Mouse (Mus musculus): Measurements from ENCODE around the gene Fam196b. TPM values are rescaled to one million over a fixed set of nuclear protein-coding genes. Genes with fewer than 3 reads are reported as not detected.

Gene Fam196b
- polyA plus RNA-seq, 1 experiment from 2014 or later: 0.54 TPM

GRCm38 (mm10) chr11:34427212-34427611 lies 112.6 kb downstream of the Fam196b start:
- DNase-seq (ENCODE audit: low spot score): no peak
- H3K36me3 ChIP-seq: no peaks in the 10 kb centered on the region
- H3K4me3 ChIP-seq: no peak overlapping the region
- no peak overlapping the region for H3K27ac ChIP-seq
- 88% methylated on average over 5 of the region's 5 CpGs for WGBS
- no peaks in the 10 kb centered on the region for H3K27me3 ChIP-seq (ENCODE audit: low read depth, poor library complexity, severe bottlenecking)
- no peaks in the 10 kb centered on the region for H3K9me3 ChIP-seq (replicated peaks)
- no peaks in the 10 kb centered on the region for H3K4me1 ChIP-seq

GRCm38 (mm10) chr11:34430940-34431339 lies 116.3 kb downstream of the Fam196b start:
- WGBS: 77% methylated on average over 4 of the region's 4 CpGs
- Histone ChIP-seq H3K4me3 (no peak overlapping the region), H3K9me3 (replicated peaks) (no peaks in the 10 kb centered on the region), H3K27ac (no peak overlapping the region), H3K27me3 (ENCODE audit: low read depth, poor library complexity, severe bottlenecking) (no peaks in the 10 kb centered on the region), H3K4me1 (no peaks in the 10 kb centered on the region), H3K36me3 (no peaks in the 10 kb centered on the region)
- DNase-seq (ENCODE audit: low spot score): no peak

GRCm38 (mm10) chr11:34431371-34431770 lies 116.7 kb downstream of the Fam196b start:
- Histone ChIP-seq H3K27ac (no peak overlapping the region), H3K4me1 (no peaks in the 10 kb centered on the region), H3K36me3 (no peaks in the 10 kb centered on the region), H3K9me3 (replicated peaks) (no peaks in the 10 kb centered on the region), H3K4me3 (no peak overlapping the region), H3K27me3 (ENCODE audit: low read depth, poor library complexity, severe bottlenecking) (no peaks in the 10 kb centered on the region)
- DNase-seq (ENCODE audit: low spot score): no peak
- WGBS: 50% methylated on average over 5 of the region's 5 CpGs

DNA sequence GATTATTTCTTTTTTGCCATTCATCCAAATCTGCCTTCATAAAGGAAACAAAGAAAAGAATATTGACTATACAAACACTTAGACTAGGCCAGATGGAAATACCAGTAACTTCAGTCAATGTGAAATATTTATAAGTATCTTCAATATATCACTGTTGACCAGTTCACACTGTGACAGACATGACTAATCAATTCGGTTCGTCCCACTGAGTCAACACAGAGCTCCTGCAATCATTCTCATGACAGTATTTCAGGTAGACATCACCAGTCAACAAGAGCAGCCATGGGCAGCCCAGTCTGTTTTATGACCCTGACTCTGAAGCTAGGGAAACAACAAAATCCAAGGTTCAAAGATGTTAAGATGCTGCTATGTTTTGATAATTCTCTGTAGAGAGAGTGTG lies 117.4 kb downstream of the Fam196b start:
- WGBS: 76% methylated on average over 2 of the region's 2 CpGs
- H3K4me1 ChIP-seq: no peaks in the 10 kb centered on the region
- DNase-seq (ENCODE audit: low spot score): no peak

GRCm38 (mm10) chr11:34437446-34437845 lies 122.8 kb downstream of the Fam196b start:
- no peak for DNase-seq (ENCODE audit: low spot score)
- Histone ChIP-seq H3K36me3 (no peaks in the 10 kb centered on the region), H3K9me3 (replicated peaks) (no peaks in the 10 kb centered on the region), H3K4me3 (no peak overlapping the region), H3K27ac (no peak overlapping the region), H3K4me1 (no peaks in the 10 kb centered on the region), H3K27me3 (ENCODE audit: low read depth, poor library complexity, severe bottlenecking) (no peaks in the 10 kb centered on the region)
- 62% methylated on average over 1 of the region's 1 CpGs for WGBS

More for the DNA sequence above, 117.4 kb downstream of the Fam196b start:
- Histone ChIP-seq H3K27ac (no peak overlapping the region), H3K36me3 (no peaks in the 10 kb centered on the region), H3K27me3 (ENCODE audit: low read depth, poor library complexity, severe bottlenecking) (no peaks in the 10 kb centered on the region), H3K4me3 (no peak overlapping the region), H3K9me3 (replicated peaks) (no peaks in the 10 kb centered on the region)

DNA sequence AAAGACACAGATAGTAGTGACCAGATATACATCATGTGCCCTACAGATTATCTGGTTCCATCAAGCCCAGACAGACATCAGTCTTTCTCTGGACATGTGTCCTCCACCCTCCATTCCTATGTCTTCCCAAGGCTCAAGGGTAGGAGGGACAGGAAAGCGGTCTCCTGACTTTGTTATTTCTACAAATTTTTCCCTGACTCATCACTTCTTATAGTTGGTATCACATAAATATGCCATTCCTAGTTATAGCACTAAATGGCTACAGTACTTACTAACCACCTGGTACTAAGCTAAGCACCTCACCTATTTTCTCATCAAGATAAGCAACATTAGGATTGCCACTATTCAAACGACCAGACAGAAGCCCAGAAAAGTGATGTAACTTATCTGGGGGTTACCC lies 123.8 kb downstream of the Fam196b start:
- H3K4me1 ChIP-seq: no peaks in the 10 kb centered on the region
- no peak overlapping the region for H3K4me3 ChIP-seq
- no peaks in the 10 kb centered on the region for H3K9me3 ChIP-seq (replicated peaks)
- H3K27ac ChIP-seq: no peak overlapping the region
- 76% methylated on average over 2 of the region's 2 CpGs for WGBS
- DNase-seq (ENCODE audit: low spot score): no peak
- no peaks in the 10 kb centered on the region for H3K36me3 ChIP-seq
- no peaks in the 10 kb centered on the region for H3K27me3 ChIP-seq (ENCODE audit: low read depth, poor library complexity, severe bottlenecking)

DNA sequence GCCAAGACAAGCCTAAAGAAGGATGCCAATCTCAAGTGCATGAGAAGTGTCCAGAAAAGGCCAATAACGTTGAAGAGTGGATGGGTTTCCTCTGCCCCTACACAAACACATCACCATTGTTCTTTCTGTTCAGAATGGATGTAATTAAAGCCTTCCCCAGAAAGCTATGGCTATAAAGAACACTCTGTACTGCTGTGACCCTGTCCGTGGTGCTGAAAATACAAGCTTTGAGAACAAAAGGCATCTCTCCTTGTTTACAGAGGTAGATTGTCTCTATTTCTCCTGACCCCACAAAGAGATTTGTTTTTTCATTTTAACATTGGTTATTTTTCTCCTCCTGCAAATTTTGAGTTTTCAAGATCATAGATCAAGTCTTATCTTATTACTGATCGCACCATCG lies 133.3 kb downstream of the Fam196b start:
- Histone ChIP-seq H3K4me1 (no peaks in the 10 kb centered on the region), H3K36me3 (no peaks in the 10 kb centered on the region), H3K9me3 (replicated peaks) (no peaks in the 10 kb centered on the region), H3K27ac (no peak overlapping the region), H3K27me3 (ENCODE audit: low read depth, poor library complexity, severe bottlenecking) (no peaks in the 10 kb centered on the region), H3K4me3 (no peak overlapping the region)
- 44% methylated on average over 4 of the region's 4 CpGs for WGBS
- DNase-seq (ENCODE audit: low spot score): peak; percentile 62

DNA sequence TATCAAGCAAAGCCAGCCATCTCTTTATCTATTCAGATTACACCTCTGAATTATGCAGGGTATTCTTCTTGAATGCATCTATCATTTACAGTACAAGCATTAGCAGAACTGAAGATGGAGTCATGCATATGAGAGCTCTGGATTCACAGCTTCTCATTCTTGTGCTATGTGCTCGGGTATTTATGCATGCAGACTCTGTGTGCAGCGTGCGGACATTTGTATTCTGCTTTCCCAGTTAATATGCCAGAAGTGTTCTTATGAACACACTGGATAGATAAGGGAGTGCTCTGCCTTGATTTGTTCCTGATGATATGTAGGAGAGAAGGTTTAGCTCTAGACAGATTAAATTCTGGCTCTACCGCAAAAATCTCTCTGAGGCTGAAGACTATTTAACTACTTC lies 135.3 kb downstream of the Fam196b start:
- Histone ChIP-seq H3K4me1 (no peaks in the 10 kb centered on the region), H3K27ac (no peak overlapping the region), H3K4me3 (no peak overlapping the region), H3K27me3 (ENCODE audit: low read depth, poor library complexity, severe bottlenecking) (no peaks in the 10 kb centered on the region), H3K36me3 (no peaks in the 10 kb centered on the region), H3K9me3 (replicated peaks) (no peaks in the 10 kb centered on the region)
- WGBS: 94% methylated on average over 4 of the region's 4 CpGs
- no peak for DNase-seq (ENCODE audit: low spot score)

DNA sequence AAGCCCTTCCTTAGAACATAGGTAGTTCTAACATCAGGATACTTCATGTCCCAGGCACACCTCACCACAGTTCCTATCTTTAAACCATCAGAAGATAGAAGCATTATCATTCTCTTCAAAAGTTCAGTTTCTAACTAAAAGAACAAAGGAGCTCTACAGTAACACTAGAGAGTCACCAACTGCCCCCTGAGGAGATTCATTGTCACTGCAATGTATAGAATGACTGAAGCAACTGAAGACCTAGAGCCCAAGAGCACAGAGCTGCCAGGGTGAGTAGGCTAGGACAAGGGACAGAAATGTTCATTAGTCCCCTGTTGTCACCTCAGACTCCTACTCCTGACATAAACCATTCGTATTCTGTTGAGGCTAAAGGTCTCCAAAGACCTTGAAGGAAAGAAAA lies 152.4 kb downstream of the Fam196b start:
- Histone ChIP-seq H3K9me3 (replicated peaks) (no peaks in the 10 kb centered on the region), H3K4me1 (no peaks in the 10 kb centered on the region), H3K27ac (no peak overlapping the region), H3K36me3 (no peaks in the 10 kb centered on the region), H3K4me3 (no peak overlapping the region), H3K27me3 (ENCODE audit: low read depth, poor library complexity, severe bottlenecking) (no peaks in the 10 kb centered on the region)
- WGBS: 78% methylated on average over 1 of the region's 1 CpGs
- DNase-seq (ENCODE audit: low spot score): no peak

GRCm38 (mm10) chr11:34468571-34468970 lies 153.9 kb downstream of the Fam196b start:
- no peaks in the 10 kb centered on the region for H3K9me3 ChIP-seq (replicated peaks)
- no peak overlapping the region for H3K27ac ChIP-seq
- no peaks in the 10 kb centered on the region for H3K36me3 ChIP-seq
- H3K4me1 ChIP-seq: no peaks in the 10 kb centered on the region
- no peaks in the 10 kb centered on the region for H3K27me3 ChIP-seq (ENCODE audit: low read depth, poor library complexity, severe bottlenecking)
- no peak overlapping the region for H3K4me3 ChIP-seq
- DNase-seq (ENCODE audit: low spot score): no peak
- 89% methylated on average over 3 of the region's 3 CpGs for WGBS

- H3K27ac ChIP-seq: no peak overlapping the region
- H3K4me1 ChIP-seq: no peaks in the 10 kb centered on the region
- WGBS: 86% methylated on average over 2 of the region's 2 CpGs
- H3K4me3 ChIP-seq: no peak overlapping the region
- H3K9me3 ChIP-seq (replicated peaks): no peaks in the 10 kb centered on the region
- no peaks in the 10 kb centered on the region for H3K27me3 ChIP-seq (ENCODE audit: low read depth, poor library complexity, severe bottlenecking)
- DNase-seq (ENCODE audit: low spot score): no peak
- H3K36me3 ChIP-seq: no peaks in the 10 kb centered on the region
Measured at GRCm38 (mm10) chr11:34469792-34470191, 155.2 kb downstream of the Fam196b start.

Other genes starting within 250 kb of the Fam196b start
- gene 4930469K13Rik, start 216.3 kb upstream of the Fam196b start, polyA plus RNA-seq (2016; fragmentation: Nextera tagmentation; extraction: Ambion mirVana): not detected in 2 replicates
- gene Foxi1, start 106.7 kb upstream of the Fam196b start, polyA plus RNA-seq (2016; fragmentation: Nextera tagmentation; extraction: Ambion mirVana): not detected in 2 replicates

Data from limb, embryonic 10.5 days (tissue).